Mouse (Mus musculus): ENCODE measurements around the gene Dgki.

The Dgki gene

GRCm38 (mm10) chr6:36800309-36800946, 499.6 kb downstream of the Dgki start:
- DNase-seq, result no peak

GRCm38 (mm10) chr6:36797066-36797655, 502.8 kb downstream of the Dgki start:
- no peak for DNase-seq

Data from kidney, postnatal 4 days (tissue).